Mouse (Mus musculus): ENCODE measurements around the gene Disp1.

- no peak for TF ChIP-seq CTCF (IDR thresholded peaks at IDR 0.05; ENCODE audit: borderline replicate concordance, insufficient read depth, low read depth, low read length)
- TF ChIP-seq POLR2A (IDR thresholded peaks at IDR 0.05; ENCODE audit: borderline replicate concordance, insufficient read depth, low read length), result no peak
Measured at GRCm38 (mm10) chr1:183188115-183189013, 33.0 kb downstream of the Disp1 start.
